Mouse (Mus musculus) embryonic facial prominence, embryonic 13.5 days (tissue): Measurements from ENCODE around the gene Dntt. TPM values are rescaled to one million over a fixed set of nuclear protein-coding genes. Genes with fewer than 3 reads are reported as not detected.

Experiments used
- ATAC-seq: fragments of 200-750 bp; cut with Nextera tagmentation; 2 replicates; pipeline ENCODE4 v1.8.0; 2017; ENCODE audit warnings: low read depth; ENCODE audit not compliant: insufficient number of reproducible peaks, insufficient read depth, low FRiP score, low TSS enrichment
- H3K27ac ChIP-seq: fragments of 300-500 bp; sonication (generic); 2 replicates; pipeline ENCODE4 v1.5.1; 2015; ENCODE audit warnings: moderate library complexity, mild to moderate bottlenecking, inconsistent platforms
- H3K27me3 ChIP-seq: fragments of 300-500 bp; sonication (generic); 2 replicates; pipeline ENCODE4 v1.6.1; 2015; ENCODE audit warnings: mild to moderate bottlenecking, inconsistent platforms
- H3K36me3 ChIP-seq: fragments of 300-500 bp; sonication (generic); 2 replicates; pipeline ENCODE4 v1.6.1; 2015; ENCODE audit warnings: mild to moderate bottlenecking, inconsistent platforms
- H3K4me1 ChIP-seq: fragments of 300-500 bp; sonication (generic); 2 replicates; pipeline ENCODE4 v1.6.1; 2015; ENCODE audit warnings: inconsistent platforms
- H3K4me2 ChIP-seq: fragments of 300-500 bp; sonication (generic); 2 replicates; pipeline ENCODE4 v1.6.1; 2015; ENCODE audit warnings: moderate library complexity, mild to moderate bottlenecking, inconsistent platforms
- H3K4me3 ChIP-seq: fragments of 300-500 bp; sonication (generic); 2 replicates; pipeline ENCODE4 v1.5.1; 2015; ENCODE audit warnings: mild to moderate bottlenecking, inconsistent platforms
- H3K9ac ChIP-seq: fragments of 300-500 bp; sonication (generic); 2 replicates; pipeline ENCODE4 v1.6.1; 2015; ENCODE audit warnings: mild to moderate bottlenecking, inconsistent platforms
- H3K9me3 ChIP-seq: fragments of 300-500 bp; sonication (generic); 2 replicates; pipeline ENCODE4 v1.6.1; 2016; ENCODE audit warnings: inconsistent platforms
- WGBS: fragments of 180-500 bp; shearing (Covaris S2); methylation state at CpG from one replicate; pipeline ENCODE4 v1.1.7; 2015; ENCODE audit warnings: mixed read lengths; 5-methylcytosine and 5-hydroxymethylcytosine counted together
- polyA plus RNA-seq: library from polyadenylated mRNA; unstranded; fragments of >200 nt; fragmentation: Nextera tagmentation; extraction: Ambion mirVana; gene quantifications from 2 replicates; pipeline ENCODE4 v1.2.1, GENCODE M21; 2015

Gene Dntt
- polyA plus RNA-seq, 1 experiment from 2014 or later, result not detected

DNA sequence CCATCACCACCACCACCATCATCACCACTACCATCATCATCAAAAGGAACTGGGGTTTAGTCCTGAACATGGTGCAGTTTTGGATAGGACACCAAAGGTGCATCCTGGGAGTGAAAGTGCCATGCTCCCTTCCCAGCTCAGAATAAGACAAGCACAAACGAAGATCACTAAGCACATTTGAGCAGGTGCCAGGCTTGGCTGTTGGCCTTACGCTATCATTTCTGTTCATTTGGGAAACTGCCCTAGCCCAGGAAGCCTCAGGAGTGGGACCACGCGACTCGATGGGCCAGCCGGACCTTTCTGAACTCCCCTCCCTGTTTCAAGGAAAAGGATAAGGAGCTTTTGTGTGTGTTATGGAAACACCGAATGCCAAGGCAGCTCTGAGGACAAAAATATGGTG, 79.6 kb downstream of the Dntt start:
- WGBS, result 90% methylated on average over 7 of the region's 7 CpGs
- Histone ChIP-seq H3K9me3 (no peaks in the 10 kb centered on the region), H3K9ac (no peak overlapping the region), H3K4me1 (peaks cover 5% of the 10 kb centered on the region; the same call in 1 of the 2 replicates), H3K4me2 (no peak overlapping the region), H3K36me3 (no peaks in the 10 kb centered on the region), H3K27me3 (peaks cover 2% of the 10 kb centered on the region), H3K4me3 (no peak overlapping the region), H3K27ac (no peak overlapping the region)
- no peak for ATAC-seq

Other genes starting within 250 kb of the Dntt start
- 14.4 and 18.4 TPM in 2 replicates for gene Ccnj, start 198.0 kb upstream of the Dntt start, polyA plus RNA-seq
- gene Zfp518a, start 134.6 kb upstream of the Dntt start, polyA plus RNA-seq, result 10.4 and 12.0 TPM in 2 replicates
- gene Blnk, start 34.7 kb upstream of the Dntt start, polyA plus RNA-seq, result 2.2 and 2.9 TPM in 2 replicates
- gene Opalin, start 47.8 kb downstream of the Dntt start, polyA plus RNA-seq, result not detected in 2 replicates
- 0.28 and 0.30 TPM in 2 replicates for gene Tll2, start 177.6 kb downstream of the Dntt start, polyA plus RNA-seq
- 125 and 138 TPM in 2 replicates for gene Tm9sf3, start 234.7 kb downstream of the Dntt start, polyA plus RNA-seq